Mouse (Mus musculus): Measurements from ENCODE around the gene Nop10. TPM values are rescaled to one million over a fixed set of nuclear protein-coding genes. Genes with fewer than 3 reads are reported as not detected.

Nop10 gene
- polyA plus RNA-seq (2012; rRNA removed) = 29.9 and 30.3 TPM in 2 replicates

DNA sequence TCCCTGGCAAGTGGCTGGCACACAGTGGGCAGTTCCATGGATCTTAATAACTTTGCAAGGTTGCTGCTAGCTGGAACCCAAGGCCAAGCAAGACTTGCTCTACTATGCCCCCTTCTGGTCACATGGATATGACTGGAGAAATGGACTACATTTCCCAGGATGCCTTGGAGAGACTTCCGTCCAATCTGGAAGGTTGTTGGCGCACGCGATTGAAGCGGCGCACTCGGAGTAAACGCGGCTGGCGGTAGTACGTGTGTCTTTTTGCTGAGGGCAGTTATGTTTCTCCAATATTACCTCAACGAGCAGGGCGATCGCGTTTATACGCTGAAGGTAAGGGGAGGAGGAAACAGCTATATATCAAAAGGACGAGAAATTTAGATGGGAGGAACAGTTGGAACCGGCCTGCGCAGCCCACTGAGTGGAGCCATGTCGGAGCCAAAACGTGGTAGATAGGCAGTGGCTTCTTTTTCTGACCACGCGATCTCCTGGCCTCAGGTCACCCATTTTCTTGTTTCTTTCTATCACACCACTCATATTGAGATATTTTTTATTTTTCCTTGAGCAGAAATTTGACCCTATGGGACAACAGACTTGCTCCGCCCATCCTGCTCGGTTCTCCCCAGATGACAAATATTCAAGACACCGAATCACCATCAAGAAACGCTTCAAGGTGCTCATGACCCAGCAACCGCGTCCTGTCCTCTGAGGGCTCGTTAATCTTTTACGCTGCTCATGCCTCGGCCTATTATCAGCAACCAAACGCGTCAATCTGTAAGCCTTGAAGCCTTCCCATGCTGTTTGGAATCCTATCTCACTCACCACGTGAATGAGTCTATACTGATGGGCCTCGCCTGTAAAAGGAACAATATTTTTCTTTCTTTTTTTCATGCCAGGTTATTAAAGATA, at the start of gene Nop10:
Gene Nop10 (plus strand): TSS at position 179 of the 906 bp plus-strand sequence.

DNA sequence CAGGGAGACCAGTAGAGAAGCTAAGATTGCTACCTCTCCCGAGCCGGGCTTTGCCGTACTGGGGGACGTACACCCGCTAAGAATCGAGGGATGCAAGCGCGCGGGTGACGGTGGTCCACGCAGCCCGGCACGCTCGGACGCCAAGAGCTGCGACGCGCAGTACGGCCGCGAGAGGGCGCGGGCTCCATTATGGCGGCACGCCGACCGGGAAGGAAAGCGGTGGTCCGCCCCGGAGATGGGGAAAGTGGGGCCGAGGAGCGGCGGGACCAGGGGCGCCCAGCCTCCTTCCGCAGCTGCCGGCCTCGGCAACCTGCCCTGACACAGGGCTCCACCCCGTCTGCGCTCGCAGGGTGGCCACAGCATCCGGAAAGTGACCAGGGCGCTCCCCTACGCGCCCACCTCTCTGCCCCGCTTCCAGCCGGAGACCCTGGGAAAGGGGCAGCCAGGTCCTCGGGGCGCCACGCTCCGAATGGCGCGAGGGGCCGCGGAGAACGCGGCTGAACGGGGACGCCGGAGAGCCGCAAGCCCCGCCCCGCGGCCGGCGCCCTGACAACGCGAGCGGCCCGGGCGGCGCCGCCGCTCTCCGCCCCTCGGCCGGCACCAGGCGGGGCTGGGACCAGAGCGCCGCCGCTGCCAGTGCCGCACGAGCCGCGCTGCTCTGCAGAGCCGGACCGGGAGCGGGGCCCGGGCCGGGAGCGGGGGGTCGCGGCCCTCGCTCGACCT, 22.4 kb upstream of the Nop10 start, which contains the start of gene Lpcat4:
Gene Lpcat4 (plus strand): TSS at position 257 of the 723 bp plus-strand sequence.

GRCm38 (mm10) chr2:112259241-112259962, 2.3 kb upstream of the Nop10 start, which contains the start of gene Nutm1:
Gene Nutm1 (minus strand): TSS chr2:112259291.

GRCm38 (mm10) chr2:112265448-112266241, 3.9 kb downstream of the Nop10 start, which contains the start of gene Slc12a6:
Gene Slc12a6 (plus strand): TSS chr2:112265825.

DNA sequence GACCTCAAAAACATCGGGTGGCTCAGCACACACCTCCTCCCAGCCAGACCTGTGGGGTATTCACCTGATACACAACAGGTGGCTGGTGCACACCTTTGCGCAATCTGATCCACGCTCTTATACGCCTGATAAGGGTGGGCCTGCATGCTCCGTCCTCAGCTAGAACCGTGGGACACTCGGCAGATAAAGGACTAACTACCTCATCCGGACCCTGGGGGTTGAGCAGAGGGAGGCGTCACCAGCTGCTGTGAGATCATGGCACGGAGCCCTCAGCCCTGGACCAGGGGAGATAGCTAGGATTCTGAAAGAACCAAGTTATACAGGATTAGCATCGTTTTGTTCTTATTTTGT, 4.5 kb downstream of the Nop10 start, which contains the start of gene Gm21985:
Gene Gm21985 (plus strand): TSS at position 73 of the 351 bp plus-strand sequence.

Other genes starting within 250 kb of the Nop10 start
- not detected in 2 replicates for gene Olfr1310, start 249.2 kb upstream of the Nop10 start, polyA plus RNA-seq (2012; rRNA removed)
- gene Olfr1311, start 237.5 kb upstream of the Nop10 start, polyA plus RNA-seq (2012; rRNA removed) = not detected in 2 replicates
- not detected in 2 replicates for gene Olfr1312, start 211.7 kb upstream of the Nop10 start, polyA plus RNA-seq (2012; rRNA removed)
- not detected in 2 replicates for gene Olfr1313, start 184.1 kb upstream of the Nop10 start, polyA plus RNA-seq (2012; rRNA removed)
- not detected in 2 replicates for gene Olfr1314, start 165.1 kb upstream of the Nop10 start, polyA plus RNA-seq (2012; rRNA removed)
- gene Olfr1315-ps1, start 146.5 kb upstream of the Nop10 start, polyA plus RNA-seq (2012; rRNA removed) = not detected in 2 replicates
- gene Olfr1316, start 126.9 kb upstream of the Nop10 start, polyA plus RNA-seq (2012; rRNA removed) = not detected in 2 replicates
- not detected in 2 replicates for gene Olfr1317, start 121.6 kb upstream of the Nop10 start, polyA plus RNA-seq (2012; rRNA removed)
- not detected in 2 replicates for gene Olfr1318, start 107.7 kb upstream of the Nop10 start, polyA plus RNA-seq (2012; rRNA removed)
- 68.9 and 103 TPM in 2 replicates for gene Lpcat4, start 22.5 kb upstream of the Nop10 start, polyA plus RNA-seq (2012; rRNA removed)
- gene Nutm1, start 2.6 kb upstream of the Nop10 start, polyA plus RNA-seq (2012; rRNA removed) = not detected in 2 replicates
- 18.2 and 19.2 TPM in 2 replicates for gene Slc12a6, start 3.9 kb downstream of the Nop10 start, polyA plus RNA-seq (2012; rRNA removed)
- gene Gm21985, start 4.4 kb downstream of the Nop10 start, polyA plus RNA-seq (2012; rRNA removed) = not detected in 2 replicates
- 50.1 and 68.0 TPM in 2 replicates for gene Emc4, start 106.1 kb downstream of the Nop10 start, polyA plus RNA-seq (2012; rRNA removed)
- gene Katnbl1, start 117.3 kb downstream of the Nop10 start, polyA plus RNA-seq (2012; rRNA removed) = 0.49 and 0.66 TPM in 2 replicates
- gene Emc7, start 193.1 kb downstream of the Nop10 start, polyA plus RNA-seq (2012; rRNA removed) = 3.7 and 4.5 TPM in 2 replicates
- gene Chrm5, start 218.8 kb downstream of the Nop10 start, polyA plus RNA-seq (2012; rRNA removed) = not detected in 2 replicates
- 3.5 and 4.5 TPM in 2 replicates for gene Aven, start 231.0 kb downstream of the Nop10 start, polyA plus RNA-seq (2012; rRNA removed)

Data from colon, adult 2 months (tissue).